Mouse (Mus musculus): ENCODE data around the gene Clic3.

DNA sequence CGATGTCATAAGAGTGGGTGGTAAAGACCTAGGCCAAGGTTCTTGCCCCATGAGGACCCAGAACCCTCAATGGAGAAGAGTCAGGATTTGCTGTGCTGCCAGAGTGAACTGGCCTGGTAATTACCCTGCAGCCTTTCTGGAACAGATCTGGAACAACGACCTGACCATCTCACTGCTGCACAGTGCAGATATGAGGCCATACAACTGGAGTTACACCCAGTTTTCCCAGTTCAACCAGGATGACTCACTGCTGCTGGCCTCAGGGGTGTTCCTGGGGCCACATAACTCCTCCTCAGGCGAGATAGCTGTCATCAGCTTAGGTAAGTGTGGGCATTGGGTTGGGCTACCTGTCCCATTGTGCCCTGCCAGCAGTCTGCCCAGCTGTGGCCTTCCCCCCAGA lies 46.1 kb downstream of the Clic3 start:
- TF ChIP-seq EP300 (IDR thresholded peaks at IDR 0.05; ENCODE audit: low read depth) (no peak), CTCF (IDR thresholded peaks at IDR 0.05; ENCODE audit: low read depth) (no peak)
